Mouse (Mus musculus): ENCODE measurements around the gene Ntpcr. TPM values are rescaled to one million over a fixed set of nuclear protein-coding genes. Genes with fewer than 3 reads are reported as not detected.

Ntpcr gene
- polyA plus RNA-seq (2014; fragmentation: Nextera tagmentation; extraction: Ambion mirVana), result 18.0 and 20.6 TPM in 2 replicates

GRCm38 (mm10) chr8:125729746-125730145 lies at the start of gene Ntpcr:
Ntpcr (plus strand) TSS chr8:125729963.
- H3K9ac ChIP-seq (ENCODE audit: low read length), result no peak within 1 kb of the TSS
- DNase-seq (ENCODE audit: low spot score, missing footprints) (no peak), ATAC-seq (ENCODE audit: low FRiP score) (no peak)
- H3K4me1 ChIP-seq (ENCODE audit: control insufficient read depth, insufficient read depth, low read length), result peaks cover 5% of the 10 kb centered on the region; the same call in 1 of the 2 replicates
- H3K36me3 ChIP-seq (ENCODE audit: control insufficient read depth, insufficient read depth, low read length), result no peaks in the 10 kb centered on the region
- no peaks in the 10 kb centered on the region for H3K9me3 ChIP-seq (ENCODE audit: control insufficient read depth, low read length)
- H3K4me2 ChIP-seq, result no peak within 1 kb of the TSS
- no peaks in the 10 kb centered on the region for H3K27me3 ChIP-seq (ENCODE audit: control insufficient read depth, insufficient read depth, low read length)
- H3K27ac ChIP-seq (ENCODE audit: low read depth, low read length), result no peak within 1 kb of the TSS
- H3K4me3 ChIP-seq (ENCODE audit: low read depth, low read length), result no peak within 1 kb of the TSS
- WGBS, result 82% methylated on average over 7 of the region's 7 CpGs

- Histone ChIP-seq H3K4me2 (no peak overlapping the region), H3K27ac (ENCODE audit: low read depth, low read length) (no peak overlapping the region), H3K9me3 (ENCODE audit: control insufficient read depth, low read length) (no peaks in the 10 kb centered on the region), H3K4me3 (ENCODE audit: low read depth, low read length) (no peak overlapping the region), H3K9ac (ENCODE audit: low read length) (no peak overlapping the region), H3K4me1 (ENCODE audit: control insufficient read depth, insufficient read depth, low read length) (peaks cover 3% of the 10 kb centered on the region), H3K27me3 (ENCODE audit: control insufficient read depth, insufficient read depth, low read length) (no peaks in the 10 kb centered on the region), H3K36me3 (ENCODE audit: control insufficient read depth, insufficient read depth, low read length) (no peaks in the 10 kb centered on the region)
- WGBS, result 49% methylated on average over 8 of the region's 8 CpGs
- ATAC-seq (ENCODE audit: low FRiP score) (no peak), DNase-seq (ENCODE audit: low spot score, missing footprints) (peak; percentile 73)
These were observed 48.8 kb upstream of the Ntpcr start for GRCm38 (mm10) chr8:125680851-125681408.

- no peak overlapping the region for H3K27ac ChIP-seq (ENCODE audit: low read depth, low read length)
- H3K4me3 ChIP-seq (ENCODE audit: low read depth, low read length), result no peak overlapping the region
- H3K9ac ChIP-seq (ENCODE audit: low read length), result no peak overlapping the region
- WGBS, result 74% methylated on average over 6 of the region's 6 CpGs
- no peak overlapping the region for H3K4me2 ChIP-seq
- H3K27me3 ChIP-seq (ENCODE audit: control insufficient read depth, insufficient read depth, low read length), result no peaks in the 10 kb centered on the region
- H3K36me3 ChIP-seq (ENCODE audit: control insufficient read depth, insufficient read depth, low read length), result no peaks in the 10 kb centered on the region
- H3K4me1 ChIP-seq (ENCODE audit: control insufficient read depth, insufficient read depth, low read length), result peaks cover 3% of the 10 kb centered on the region
- no peaks in the 10 kb centered on the region for H3K9me3 ChIP-seq (ENCODE audit: control insufficient read depth, low read length)
- DNase-seq (ENCODE audit: low spot score, missing footprints) (peak; percentile 51), ATAC-seq (ENCODE audit: low FRiP score) (no peak)
These were observed 44.5 kb upstream of the Ntpcr start for GRCm38 (mm10) chr8:125685216-125685760.

- Histone ChIP-seq H3K4me3 (ENCODE audit: low read depth, low read length) (no peak overlapping the region), H3K9ac (ENCODE audit: low read length) (no peak overlapping the region), H3K4me2 (no peak overlapping the region), H3K9me3 (ENCODE audit: control insufficient read depth, low read length) (no peaks in the 10 kb centered on the region), H3K36me3 (ENCODE audit: control insufficient read depth, insufficient read depth, low read length) (no peaks in the 10 kb centered on the region), H3K27ac (ENCODE audit: low read depth, low read length) (no peak overlapping the region), H3K4me1 (ENCODE audit: control insufficient read depth, insufficient read depth, low read length) (no peaks in the 10 kb centered on the region), H3K27me3 (ENCODE audit: control insufficient read depth, insufficient read depth, low read length) (no peaks in the 10 kb centered on the region)
- 89% methylated on average over 9 of the region's 9 CpGs for WGBS
- ATAC-seq (ENCODE audit: low FRiP score) (no peak), DNase-seq (ENCODE audit: low spot score, missing footprints) (peak; percentile 72)
These were observed 43.4 kb upstream of the Ntpcr start for GRCm38 (mm10) chr8:125686221-125686865.

- H3K9ac ChIP-seq (ENCODE audit: low read length), result no peak overlapping the region
- no peaks in the 10 kb centered on the region for H3K4me1 ChIP-seq (ENCODE audit: control insufficient read depth, insufficient read depth, low read length)
- no peak for ATAC-seq (ENCODE audit: low FRiP score)
- H3K4me3 ChIP-seq (ENCODE audit: low read depth, low read length), result no peak overlapping the region
- H3K4me2 ChIP-seq, result no peak overlapping the region
- no peak overlapping the region for H3K27ac ChIP-seq (ENCODE audit: low read depth, low read length)
- H3K9me3 ChIP-seq (ENCODE audit: control insufficient read depth, low read length), result no peaks in the 10 kb centered on the region
- H3K36me3 ChIP-seq (ENCODE audit: control insufficient read depth, insufficient read depth, low read length), result no peaks in the 10 kb centered on the region
- 56% methylated on average over 15 of the region's 15 CpGs for WGBS
- DNase-seq (ENCODE audit: low spot score, missing footprints), result no peak
- no peaks in the 10 kb centered on the region for H3K27me3 ChIP-seq (ENCODE audit: control insufficient read depth, insufficient read depth, low read length)
These were observed 39.4 kb upstream of the Ntpcr start for GRCm38 (mm10) chr8:125690166-125690915.

- Histone ChIP-seq H3K4me3 (ENCODE audit: low read depth, low read length) (no peak overlapping the region), H3K36me3 (ENCODE audit: control insufficient read depth, insufficient read depth, low read length) (no peaks in the 10 kb centered on the region), H3K27me3 (ENCODE audit: control insufficient read depth, insufficient read depth, low read length) (no peaks in the 10 kb centered on the region), H3K4me2 (no peak overlapping the region), H3K27ac (ENCODE audit: low read depth, low read length) (no peak overlapping the region), H3K4me1 (ENCODE audit: control insufficient read depth, insufficient read depth, low read length) (no peaks in the 10 kb centered on the region), H3K9me3 (ENCODE audit: control insufficient read depth, low read length) (no peaks in the 10 kb centered on the region), H3K9ac (ENCODE audit: low read length) (no peak overlapping the region)
- ATAC-seq (ENCODE audit: low FRiP score) (no peak), DNase-seq (ENCODE audit: low spot score, missing footprints) (no peak)
- WGBS, result 89% methylated on average over 3 of the region's 3 CpGs
These were observed 38.8 kb upstream of the Ntpcr start for GRCm38 (mm10) chr8:125690961-125691360.

GRCm38 (mm10) chr8:125692447-125692846 lies 37.3 kb upstream of the Ntpcr start:
- Histone ChIP-seq H3K36me3 (ENCODE audit: control insufficient read depth, insufficient read depth, low read length) (no peaks in the 10 kb centered on the region), H3K27me3 (ENCODE audit: control insufficient read depth, insufficient read depth, low read length) (no peaks in the 10 kb centered on the region), H3K4me1 (ENCODE audit: control insufficient read depth, insufficient read depth, low read length) (no peaks in the 10 kb centered on the region), H3K27ac (ENCODE audit: low read depth, low read length) (no peak overlapping the region), H3K4me3 (ENCODE audit: low read depth, low read length) (no peak overlapping the region), H3K4me2 (no peak overlapping the region), H3K9ac (ENCODE audit: low read length) (no peak overlapping the region), H3K9me3 (ENCODE audit: control insufficient read depth, low read length) (no peaks in the 10 kb centered on the region)
- ATAC-seq (ENCODE audit: low FRiP score) (no peak), DNase-seq (ENCODE audit: low spot score, missing footprints) (no peak)
- WGBS, result 67% methylated on average over 5 of the region's 5 CpGs

- H3K4me1 ChIP-seq (ENCODE audit: control insufficient read depth, insufficient read depth, low read length), result no peaks in the 10 kb centered on the region
- DNase-seq (ENCODE audit: low spot score, missing footprints), result no peak
- H3K4me2 ChIP-seq, result no peak overlapping the region
- no peak overlapping the region for H3K4me3 ChIP-seq (ENCODE audit: low read depth, low read length)
- H3K27ac ChIP-seq (ENCODE audit: low read depth, low read length), result no peak overlapping the region
- H3K9ac ChIP-seq (ENCODE audit: low read length), result no peak overlapping the region
- no peak for ATAC-seq (ENCODE audit: low FRiP score)
- H3K36me3 ChIP-seq (ENCODE audit: control insufficient read depth, insufficient read depth, low read length), result no peaks in the 10 kb centered on the region
- WGBS, result 85% methylated on average over 3 of the region's 3 CpGs
- H3K27me3 ChIP-seq (ENCODE audit: control insufficient read depth, insufficient read depth, low read length), result no peaks in the 10 kb centered on the region
- H3K9me3 ChIP-seq (ENCODE audit: control insufficient read depth, low read length), result no peaks in the 10 kb centered on the region
These were observed 36.6 kb upstream of the Ntpcr start for GRCm38 (mm10) chr8:125693197-125693596.

GRCm38 (mm10) chr8:125695951-125696350 lies 33.8 kb upstream of the Ntpcr start:
- DNase-seq (ENCODE audit: low spot score, missing footprints) (no peak), ATAC-seq (ENCODE audit: low FRiP score) (no peak)
- Histone ChIP-seq H3K4me2 (no peak overlapping the region), H3K9ac (ENCODE audit: low read length) (no peak overlapping the region), H3K27me3 (ENCODE audit: control insufficient read depth, insufficient read depth, low read length) (no peaks in the 10 kb centered on the region), H3K4me1 (ENCODE audit: control insufficient read depth, insufficient read depth, low read length) (no peaks in the 10 kb centered on the region), H3K9me3 (ENCODE audit: control insufficient read depth, low read length) (no peaks in the 10 kb centered on the region; the same call in 1 of the 2 replicates), H3K27ac (ENCODE audit: low read depth, low read length) (no peak overlapping the region), H3K36me3 (ENCODE audit: control insufficient read depth, insufficient read depth, low read length) (no peaks in the 10 kb centered on the region), H3K4me3 (ENCODE audit: low read depth, low read length) (no peak overlapping the region)
- WGBS, result 91% methylated on average over 6 of the region's 6 CpGs

Measured in midbrain, embryonic 11.5 days (tissue).